In genomic region chr11:120233441-120234135, GRCm38 (mm10) we compare ENCODE assay signal across 8 mouse cellular contexts. TPM values are rescaled to one million over a fixed set of nuclear protein-coding genes. Genes with fewer than 3 reads are reported as not detected.
DNase-seq lines count a peak whose midpoint lies in the region; ATAC-seq and TF ChIP-seq lines count a peak whose summit lies in the region.

No protein-coding gene starts in this region.

- H3K4me2 ChIP-seq in heart, embryonic 14.5 days (ENCODE audit: low read length) = peak overlapping the region; percentile 99
- H3K4me2 ChIP-seq in limb, embryonic 12.5 days = peak overlapping the region; percentile 97
- H3K4me2 ChIP-seq in myocyte (ENCODE audit: low read depth) = peak overlapping the region; percentile 100

- TF ChIP-seq POLR2A in myocyte (IDR thresholded peaks at IDR 0.05; ENCODE audit: insufficient read length, low read depth) = peak; percentile 20

- no peaks in the 10 kb centered on the region for H3K36me3 ChIP-seq in heart, embryonic 14.5 days (ENCODE audit: control insufficient read depth, insufficient read depth, low read length)
- peaks cover 12% of the 10 kb centered on the region for H3K36me3 ChIP-seq in limb, embryonic 12.5 days
- H3K36me3 ChIP-seq in myocyte (ENCODE audit: control insufficient read depth, insufficient read depth) = no peaks in the 10 kb centered on the region

- H3ac ChIP-seq in myocyte (ENCODE audit: control insufficient read depth, insufficient read length) = peak overlapping the region; percentile 94

- peak; percentile 66 for DNase-seq in adrenal gland, postnatal 14 days
- no peak for DNase-seq in adrenal gland, postnatal 4 days (ENCODE audit: low spot score in 2 of 2)
- DNase-seq in 3T3-L1 (ENCODE audit: low read depth, low spot score) = peak; percentile 49
- peak; percentile 73 to 82 for DNase-seq in cerebellum, postnatal 25 days

- H3K9me3 ChIP-seq in heart, embryonic 14.5 days (ENCODE audit: control insufficient read depth, low read length) = no peaks in the 10 kb centered on the region
- no peaks in the 10 kb centered on the region for H3K9me3 ChIP-seq in limb, embryonic 12.5 days

- no peaks in the 10 kb centered on the region for H3K27me3 ChIP-seq in heart, embryonic 14.5 days (ENCODE audit: control insufficient read depth, insufficient read depth, low read length)
- no peaks in the 10 kb centered on the region for H3K27me3 ChIP-seq in limb, embryonic 12.5 days
- H3K27me3 ChIP-seq in myocyte (ENCODE audit: control insufficient read depth, insufficient read depth, insufficient read length) = no peaks in the 10 kb centered on the region

- peak overlapping the region; percentile 100 for H3K9ac ChIP-seq in heart, embryonic 14.5 days (ENCODE audit: low read length)
- peak overlapping the region; percentile 100 for H3K9ac ChIP-seq in limb, embryonic 12.5 days (replicated peaks)

- no peak for ATAC-seq in heart, embryonic 14.5 days (ENCODE audit: insufficient number of reproducible peaks, insufficient read depth, low FRiP score, low read depth)
- no peak for ATAC-seq in limb, embryonic 12.5 days (ENCODE audit: insufficient number of reproducible peaks, insufficient read depth, low FRiP score, low TSS enrichment, low read depth)
- no peak for ATAC-seq in megakaryocyte progenitor cell, adult 5-6 weeks (replicated peaks; ENCODE audit: poor library complexity)

- H3K4me1 ChIP-seq in heart, embryonic 14.5 days (ENCODE audit: control insufficient read depth in 2 of 2, insufficient read depth in 2 of 2, low read length in 2 of 2) = peaks cover 13 to 26% of the 10 kb centered on the region in 2 experiments
- peaks cover 33% of the 10 kb centered on the region for H3K4me1 ChIP-seq in limb, embryonic 12.5 days (replicated peaks)

- H3K4me3 ChIP-seq in heart, embryonic 14.5 days (ENCODE audit: control insufficient read depth in 1 of 2, insufficient read depth in 1 of 2, low read depth in 1 of 2, low read length in 2 of 2) = peak overlapping the region; percentile 73 to 93
- peak overlapping the region; percentile 92 for H3K4me3 ChIP-seq in limb, embryonic 12.5 days (replicated peaks)
- peak overlapping the region; percentile 84 for H3K4me3 ChIP-seq in myocyte

- H3K27ac ChIP-seq in heart, embryonic 14.5 days (replicated peaks in 1 of 2; ENCODE audit: control insufficient read depth in 1 of 2, insufficient read depth in 1 of 2, low read depth in 2 of 2, low read length in 2 of 2) = peak overlapping the region; percentile 81 to 89
- peak overlapping the region; percentile 95 for H3K27ac ChIP-seq in limb, embryonic 12.5 days

- H3K79me2 ChIP-seq in myocyte (ENCODE audit: control insufficient read depth, insufficient read depth) = peaks cover 68% of the 10 kb centered on the region

- WGBS in heart, embryonic 14.5 days = under 1% methylated on average over 50 of the region's 51 CpGs
- WGBS in limb, embryonic 12.5 days = under 1% methylated on average over 51 of the region's 51 CpGs

TF ChIP-seq in myocyte, 11 proteins besides CTCF, POLR2A, EP300 and RAD21:
- no peak for TF ChIP-seq MYOD1 (IDR thresholded peaks at IDR 0.05; ENCODE audit: control insufficient read depth in 1 of 3, insufficient read length in 2 of 3, low read depth in 2 of 3)
- TF ChIP-seq TCF12 (IDR thresholded peaks at IDR 0.05; ENCODE audit: insufficient read depth, poor library complexity, severe bottlenecking) = no peak
- no peak for TF ChIP-seq POLR2AphosphoS2 (IDR thresholded peaks at IDR 0.05; ENCODE audit: insufficient read length, low read depth)
- no peak for TF ChIP-seq SRF (IDR thresholded peaks at IDR 0.05; ENCODE audit: control insufficient read depth, insufficient read length, low read depth)
- no peak for TF ChIP-seq CEBPB (IDR thresholded peaks at IDR 0.05; ENCODE audit: insufficient read depth, poor library complexity, severe bottlenecking)
- no peak for TF ChIP-seq USF1 (IDR thresholded peaks at IDR 0.05; ENCODE audit: low read depth)
- no peak for TF ChIP-seq E2F4 (IDR thresholded peaks at IDR 0.05; ENCODE audit: insufficient read depth)
- TF ChIP-seq MYOG (IDR thresholded peaks at IDR 0.05; ENCODE audit: control insufficient read depth in 1 of 3, insufficient read depth in 1 of 3, insufficient read length in 2 of 3, low read depth in 2 of 3) = no peak
- no peak for TF ChIP-seq REST (IDR thresholded peaks at IDR 0.05; ENCODE audit: insufficient read depth, insufficient read length)
- TF ChIP-seq MAX (IDR thresholded peaks at IDR 0.05; ENCODE audit: low read depth) = no peak
- no peak for TF ChIP-seq TCF3 (IDR thresholded peaks at IDR 0.05; ENCODE audit: insufficient read length, low read depth)

RNA-seq across cellular contexts. Expression of gene Bahcc1, which starts 0.8 kb away (rescaled TPM):
- total RNA-seq in adrenal gland, postnatal 14 days (2021) = 12.4 and 17.2 TPM in 2 replicates
- total RNA-seq in adrenal gland, postnatal 4 days (2021) = 10 to 100 TPM; 25.3 to 26.7 TPM
- polyA plus RNA-seq in heart, embryonic 14.5 days (2014; fragmentation: Nextera tagmentation; extraction: Ambion mirVana) = 8.8 and 9.1 TPM in 2 replicates
- polyA plus RNA-seq in limb, embryonic 12.5 days (2016; fragmentation: Nextera tagmentation; extraction: Ambion mirVana) = 18.3 and 18.5 TPM in 2 replicates
- polyA plus RNA-seq in myocyte (2012; fragmentation: generic; extraction: Trizol) = 6.3 TPM
- 12.1 and 17.2 TPM in 2 replicates for total RNA-seq in megakaryocyte progenitor cell, adult 5-6 weeks (2015)
- 3.9 and 5.4 TPM in 2 replicates for total RNA-seq in megakaryocyte progenitor cell, adult 5-6 weeks (2017)

Comparison
In these comparisons a context has a peak if more than half of its experiments do, and no peak if none do; other contexts are left out.
1. DNase-seq: peak in adrenal gland, postnatal 14 days (single experiment), 3T3-L1 (single experiment) and cerebellum, postnatal 25 days (2 of 2); none in adrenal gland, postnatal 4 days (0 of 2).
2. Peak in every context shown above with its lines, with median percentiles within 50 percentile points of each other: H3K4me2 ChIP-seq and H3K4me3 ChIP-seq.